Mouse (Mus musculus): ENCODE measurements around the gene Col27a1.

GRCm38 (mm10) chr4:63283319-63283718, 69.5 kb downstream of the Col27a1 start:
- TF ChIP-seq GATA1 (IDR thresholded peaks at IDR 0.05; ENCODE audit: borderline replicate concordance, low read length) (no peak), FLI1 (IDR thresholded peaks at IDR 0.05; ENCODE audit: low read length) (no peak)
